Mouse (Mus musculus): Measurements from ENCODE around the gene Tbpl1. TPM values are rescaled to one million over a fixed set of nuclear protein-coding genes. Genes with fewer than 3 reads are reported as not detected.

Gene Tbpl1
- polyA plus RNA-seq, 1 experiment from 2014 or later, result 44.2 TPM

GRCm38 (mm10) chr10:22726295-22726694, 5.4 kb downstream of the Tbpl1 start:
- no peak for ATAC-seq (ENCODE audit: insufficient number of reproducible peaks, insufficient read depth, low FRiP score, low read depth)
- Histone ChIP-seq H3K9me3 (ENCODE audit: control insufficient read depth, low read length) (no peaks in the 10 kb centered on the region), H3K9ac (ENCODE audit: low read length) (no peak overlapping the region), H3K36me3 (ENCODE audit: control insufficient read depth, insufficient read depth, low read length) (no peaks in the 10 kb centered on the region), H3K4me3 (ENCODE audit: control insufficient read depth in 1 of 2, insufficient read depth in 1 of 2, low read depth in 1 of 2, low read length in 2 of 2) (no peak overlapping the region), H3K27ac (replicated peaks in 1 of 2; ENCODE audit: control insufficient read depth in 1 of 2, insufficient read depth in 1 of 2, low read depth in 2 of 2, low read length in 2 of 2) (no peak overlapping the region), H3K4me2 (ENCODE audit: low read length) (no peak overlapping the region), H3K4me1 (ENCODE audit: control insufficient read depth in 2 of 2, insufficient read depth in 2 of 2, low read length in 2 of 2) (peaks cover 2 to 18% of the 10 kb centered on the region in 2 experiments; a peak in 3 of 4 replicates), H3K27me3 (ENCODE audit: control insufficient read depth, insufficient read depth, low read length) (no peaks in the 10 kb centered on the region)
- WGBS, result 67% methylated on average over 7 of the region's 7 CpGs

- no peak overlapping the region for H3K27ac ChIP-seq (replicated peaks in 1 of 2; ENCODE audit: control insufficient read depth in 1 of 2, insufficient read depth in 1 of 2, low read depth in 2 of 2, low read length in 2 of 2)
- ATAC-seq (ENCODE audit: insufficient number of reproducible peaks, insufficient read depth, low FRiP score, low read depth), result no peak
- H3K4me1 ChIP-seq (ENCODE audit: control insufficient read depth in 2 of 2, insufficient read depth in 2 of 2, low read length in 2 of 2), result peaks cover 2 to 22% of the 10 kb centered on the region in 2 experiments; a peak in 3 of 4 replicates
- H3K9ac ChIP-seq (ENCODE audit: low read length), result no peak overlapping the region
- no peak overlapping the region for H3K4me2 ChIP-seq (ENCODE audit: low read length)
- no peaks in the 10 kb centered on the region for H3K27me3 ChIP-seq (ENCODE audit: control insufficient read depth, insufficient read depth, low read length)
- H3K9me3 ChIP-seq (ENCODE audit: control insufficient read depth, low read length), result no peaks in the 10 kb centered on the region
- H3K36me3 ChIP-seq (ENCODE audit: control insufficient read depth, insufficient read depth, low read length), result no peaks in the 10 kb centered on the region
- no peak overlapping the region for H3K4me3 ChIP-seq (ENCODE audit: control insufficient read depth in 1 of 2, insufficient read depth in 1 of 2, low read depth in 1 of 2, low read length in 2 of 2)
- WGBS, result 47% methylated on average over 4 of the region's 4 CpGs
Measured at GRCm38 (mm10) chr10:22725166-22725565, 6.6 kb downstream of the Tbpl1 start.

GRCm38 (mm10) chr10:22720781-22721529, 10.8 kb downstream of the Tbpl1 start:
- WGBS, result 82% methylated on average over 5 of the region's 5 CpGs
- no peak overlapping the region for H3K27ac ChIP-seq (replicated peaks in 1 of 2; ENCODE audit: control insufficient read depth in 1 of 2, insufficient read depth in 1 of 2, low read depth in 2 of 2, low read length in 2 of 2)
- H3K9ac ChIP-seq (ENCODE audit: low read length), result no peak overlapping the region
- H3K4me2 ChIP-seq (ENCODE audit: low read length), result no peak overlapping the region
- H3K4me1 ChIP-seq (ENCODE audit: control insufficient read depth in 2 of 2, insufficient read depth in 2 of 2, low read length in 2 of 2), result peaks cover 2 to 17% of the 10 kb centered on the region in 2 experiments
- H3K27me3 ChIP-seq (ENCODE audit: control insufficient read depth, insufficient read depth, low read length), result no peaks in the 10 kb centered on the region
- no peaks in the 10 kb centered on the region for H3K9me3 ChIP-seq (ENCODE audit: control insufficient read depth, low read length)
- ATAC-seq (ENCODE audit: insufficient number of reproducible peaks, insufficient read depth, low FRiP score, low read depth), result no peak
- H3K4me3 ChIP-seq (ENCODE audit: control insufficient read depth in 1 of 2, insufficient read depth in 1 of 2, low read depth in 1 of 2, low read length in 2 of 2), result no peak overlapping the region
- no peaks in the 10 kb centered on the region for H3K36me3 ChIP-seq (ENCODE audit: control insufficient read depth, insufficient read depth, low read length)

GRCm38 (mm10) chr10:22718475-22718874, 13.3 kb downstream of the Tbpl1 start:
- Histone ChIP-seq H3K9ac (ENCODE audit: low read length) (no peak overlapping the region), H3K36me3 (ENCODE audit: control insufficient read depth, insufficient read depth, low read length) (no peaks in the 10 kb centered on the region), H3K9me3 (ENCODE audit: control insufficient read depth, low read length) (no peaks in the 10 kb centered on the region), H3K4me3 (ENCODE audit: control insufficient read depth in 1 of 2, insufficient read depth in 1 of 2, low read depth in 1 of 2, low read length in 2 of 2) (no peak overlapping the region), H3K4me1 (ENCODE audit: control insufficient read depth in 2 of 2, insufficient read depth in 2 of 2, low read length in 2 of 2) (peaks cover 0 to 17% of the 10 kb centered on the region in 2 experiments; a peak in 3 of 4 replicates), H3K4me2 (ENCODE audit: low read length) (no peak overlapping the region), H3K27ac (replicated peaks in 1 of 2; ENCODE audit: control insufficient read depth in 1 of 2, insufficient read depth in 1 of 2, low read depth in 2 of 2, low read length in 2 of 2) (no peak overlapping the region), H3K27me3 (ENCODE audit: control insufficient read depth, insufficient read depth, low read length) (no peaks in the 10 kb centered on the region)
- 12% methylated on average over 4 of the region's 4 CpGs for whole genome bisulfite sequencing
- ATAC-seq (ENCODE audit: insufficient number of reproducible peaks, insufficient read depth, low FRiP score, low read depth), result no peak

- 46% methylated on average over 4 of the region's 4 CpGs for WGBS
- ATAC-seq (ENCODE audit: insufficient number of reproducible peaks, insufficient read depth, low FRiP score, low read depth), result no peak
- Histone ChIP-seq H3K9me3 (ENCODE audit: control insufficient read depth, low read length) (no peaks in the 10 kb centered on the region), H3K9ac (ENCODE audit: low read length) (no peak overlapping the region), H3K4me2 (ENCODE audit: low read length) (no peak overlapping the region), H3K4me1 (ENCODE audit: control insufficient read depth in 2 of 2, insufficient read depth in 2 of 2, low read length in 2 of 2) (peaks cover 0 to 10% of the 10 kb centered on the region in 2 experiments; a peak in 1 of 4 replicates), H3K27ac (replicated peaks in 1 of 2; ENCODE audit: control insufficient read depth in 1 of 2, insufficient read depth in 1 of 2, low read depth in 2 of 2, low read length in 2 of 2) (no peak overlapping the region), H3K4me3 (ENCODE audit: control insufficient read depth in 1 of 2, insufficient read depth in 1 of 2, low read depth in 1 of 2, low read length in 2 of 2) (no peak overlapping the region), H3K36me3 (ENCODE audit: control insufficient read depth, insufficient read depth, low read length) (peaks cover 12% of the 10 kb centered on the region), H3K27me3 (ENCODE audit: control insufficient read depth, insufficient read depth, low read length) (no peaks in the 10 kb centered on the region)
Measured at GRCm38 (mm10) chr10:22714520-22714919, 17.2 kb downstream of the Tbpl1 start.

- H3K9ac ChIP-seq (ENCODE audit: low read length), result no peak overlapping the region
- H3K4me1 ChIP-seq (ENCODE audit: control insufficient read depth in 2 of 2, insufficient read depth in 2 of 2, low read length in 2 of 2), result peaks cover 0 to 19% of the 10 kb centered on the region in 2 experiments; a peak in 2 of 4 replicates
- no peak overlapping the region for H3K4me2 ChIP-seq (ENCODE audit: low read length)
- H3K9me3 ChIP-seq (ENCODE audit: control insufficient read depth, low read length), result no peaks in the 10 kb centered on the region
- no peak for ATAC-seq (ENCODE audit: insufficient number of reproducible peaks, insufficient read depth, low FRiP score, low read depth)
- WGBS, result 92% methylated on average over 2 of the region's 2 CpGs
- no peak overlapping the region for H3K27ac ChIP-seq (replicated peaks in 1 of 2; ENCODE audit: control insufficient read depth in 1 of 2, insufficient read depth in 1 of 2, low read depth in 2 of 2, low read length in 2 of 2)
- H3K36me3 ChIP-seq (ENCODE audit: control insufficient read depth, insufficient read depth, low read length), result peaks cover 26% of the 10 kb centered on the region
- no peak overlapping the region for H3K4me3 ChIP-seq (ENCODE audit: control insufficient read depth in 1 of 2, insufficient read depth in 1 of 2, low read depth in 1 of 2, low read length in 2 of 2)
- no peaks in the 10 kb centered on the region for H3K27me3 ChIP-seq (ENCODE audit: control insufficient read depth, insufficient read depth, low read length)
Measured at GRCm38 (mm10) chr10:22712955-22713354, 18.8 kb downstream of the Tbpl1 start.

- no peak overlapping the region for H3K27ac ChIP-seq (replicated peaks in 1 of 2; ENCODE audit: control insufficient read depth in 1 of 2, insufficient read depth in 1 of 2, low read depth in 2 of 2, low read length in 2 of 2)
- peaks cover 51% of the 10 kb centered on the region for H3K36me3 ChIP-seq (ENCODE audit: control insufficient read depth, insufficient read depth, low read length)
- no peak overlapping the region for H3K4me3 ChIP-seq (ENCODE audit: control insufficient read depth in 1 of 2, insufficient read depth in 1 of 2, low read depth in 1 of 2, low read length in 2 of 2)
- WGBS, result 86% methylated on average over 13 of the region's 13 CpGs
- H3K4me2 ChIP-seq (ENCODE audit: low read length), result no peak overlapping the region
- H3K27me3 ChIP-seq (ENCODE audit: control insufficient read depth, insufficient read depth, low read length), result no peaks in the 10 kb centered on the region
- peaks cover 2 to 21% of the 10 kb centered on the region in 2 experiments; a peak in 2 of 4 replicates for H3K4me1 ChIP-seq (ENCODE audit: control insufficient read depth in 2 of 2, insufficient read depth in 2 of 2, low read length in 2 of 2)
- H3K9ac ChIP-seq (ENCODE audit: low read length), result no peak overlapping the region
- ATAC-seq (ENCODE audit: insufficient number of reproducible peaks, insufficient read depth, low FRiP score, low read depth), result no peak
- no peaks in the 10 kb centered on the region for H3K9me3 ChIP-seq (ENCODE audit: control insufficient read depth, low read length)
Measured at GRCm38 (mm10) chr10:22710173-22710777, 21.5 kb downstream of the Tbpl1 start.

Data from heart, embryonic 14.5 days (tissue).